Mouse (Mus musculus) retina, embryonic 14.5 days (tissue): ENCODE data around the gene Pin1.

ENCODE experiments used
- DNase-seq: peaks from one replicate; pipeline ENCODE4 v3.0.0-alpha.2; 2015; ENCODE audit warnings: low spot score

Gene Pin1

GRCm38 (mm10) chr9:20703832-20704380 lies 52.0 kb downstream of the Pin1 start:
- DNase-seq: no peak

- DNase-seq: no peak
Observed at GRCm38 (mm10) chr9:20705420-20705819, 53.5 kb downstream of the Pin1 start.

- no peak for DNase-seq
Observed at GRCm38 (mm10) chr9:20705981-20706380, 54.1 kb downstream of the Pin1 start.

- DNase-seq: no peak
Observed at GRCm38 (mm10) chr9:20710471-20710870, 58.6 kb downstream of the Pin1 start.

GRCm38 (mm10) chr9:20712934-20713477 lies 61.1 kb downstream of the Pin1 start:
- no peak for DNase-seq

- peak; percentile 65 for DNase-seq
Observed at GRCm38 (mm10) chr9:20713478-20713987, 61.6 kb downstream of the Pin1 start.

- no peak for DNase-seq
Observed at GRCm38 (mm10) chr9:20715332-20715731, 63.4 kb downstream of the Pin1 start.
